Mouse (Mus musculus): ENCODE results near the gene Cd207.
"Not testable (repeated sequence)": the region's sequence is repeated elsewhere in the genome, so short reads cannot be mapped to it uniquely, and the experiment has no call there.

Gene Cd207

DNA sequence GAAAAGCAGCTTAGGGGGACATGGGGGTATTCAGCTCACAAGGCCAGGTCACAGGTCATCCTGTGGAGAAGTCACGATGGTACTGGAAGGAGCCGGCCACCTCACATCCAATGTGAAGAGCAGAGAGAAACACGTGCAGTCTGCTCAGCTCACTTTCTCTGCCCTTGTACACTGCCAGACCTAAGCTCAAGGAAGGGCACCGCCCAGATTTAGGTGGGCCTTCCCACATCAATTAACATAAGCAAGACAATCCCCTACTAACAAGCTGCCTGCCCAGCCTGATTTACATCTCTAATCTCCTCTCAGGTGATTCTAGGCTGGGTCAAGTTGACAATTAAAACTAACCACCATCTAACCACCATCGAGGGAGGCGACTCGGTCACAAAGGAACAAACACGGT lies 20.3 kb upstream of the Cd207 start:
- peak; percentile 74 for DNase-seq (ENCODE audit: low read depth, low spot score)

DNA sequence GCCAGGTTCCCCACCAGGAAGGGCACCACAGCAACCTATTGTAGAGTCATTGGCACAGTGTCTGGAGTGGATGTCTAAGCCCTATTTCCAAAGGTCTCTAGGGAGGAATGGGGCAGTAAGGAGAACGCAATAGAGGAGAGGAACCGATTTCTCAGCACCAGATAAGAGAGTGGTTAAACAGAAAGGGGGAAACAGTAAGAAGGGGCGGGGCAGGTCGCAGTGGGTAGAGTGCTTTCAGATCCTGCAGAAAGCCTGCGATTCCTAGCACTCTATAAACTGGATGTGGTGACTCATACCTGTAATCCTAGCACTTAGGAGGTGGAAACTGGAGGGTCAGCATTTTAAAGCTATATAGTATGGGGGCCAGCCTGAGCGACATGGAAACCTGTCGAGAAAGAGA lies 19.0 kb upstream of the Cd207 start:
- DNase-seq (ENCODE audit: low read depth, low spot score) = no peak

DNA sequence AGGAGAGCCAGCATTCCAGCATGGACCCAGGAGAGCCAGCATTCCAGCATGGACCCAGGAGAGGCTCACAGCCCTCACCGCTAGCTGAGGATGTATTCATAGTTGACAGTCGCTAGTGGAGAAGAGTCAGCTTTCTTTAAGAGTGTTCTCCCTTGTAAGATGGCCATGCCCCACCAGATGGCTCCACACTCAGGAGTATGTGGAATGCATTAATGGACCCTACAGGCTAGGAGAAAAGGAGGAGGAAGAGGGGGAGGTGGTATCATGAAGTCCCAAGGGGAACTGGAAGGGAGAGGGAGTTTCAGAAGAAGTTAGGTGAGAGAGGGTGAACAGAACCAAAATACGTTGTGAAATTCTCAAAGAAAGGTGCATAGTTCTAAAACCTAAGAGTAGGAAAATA lies 18.1 kb upstream of the Cd207 start:
- no peak for DNase-seq (ENCODE audit: low read depth, low spot score)

DNA sequence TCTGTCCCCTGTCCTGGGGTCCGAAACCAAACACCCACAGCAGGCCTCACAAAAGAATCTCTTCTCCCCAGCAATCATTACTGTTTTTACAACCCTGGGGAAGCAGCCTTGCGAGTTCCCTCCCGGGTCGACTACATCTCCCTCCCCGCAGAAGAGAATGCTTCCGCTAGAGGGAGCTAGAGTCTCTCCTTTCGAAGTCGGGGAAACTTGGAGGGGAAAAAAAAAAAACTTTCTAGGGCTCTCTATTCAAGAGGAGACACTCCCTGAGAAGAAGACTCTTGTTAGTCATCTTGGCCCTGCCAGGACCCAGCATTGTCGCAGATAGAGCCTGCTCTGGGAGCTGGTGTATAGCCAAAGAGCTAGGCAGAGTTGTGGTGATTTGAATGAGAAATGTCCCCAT lies 16.2 kb upstream of the Cd207 start:
- no peak for DNase-seq (ENCODE audit: low read depth, low spot score)

DNA sequence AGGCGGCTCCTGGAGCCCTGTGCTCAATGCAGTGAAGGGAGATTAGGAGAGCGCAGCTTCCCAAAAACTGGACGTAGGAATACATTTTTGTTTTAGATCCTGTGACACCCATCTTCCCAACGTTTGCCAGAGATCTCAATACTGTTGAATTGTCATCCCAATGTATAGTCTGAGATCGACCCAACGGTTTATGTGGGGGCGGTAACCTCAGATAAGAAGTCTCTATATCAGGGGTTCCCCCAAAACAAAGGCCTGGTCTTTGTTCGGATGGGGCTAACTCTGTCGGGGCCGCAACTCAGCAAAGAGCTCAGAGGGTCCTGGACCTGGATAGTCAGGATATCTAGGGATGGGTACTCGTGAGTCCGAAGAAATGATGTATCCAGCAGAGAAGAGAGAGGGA lies 15.3 kb upstream of the Cd207 start:
- no peak for DNase-seq (ENCODE audit: low read depth, low spot score)

DNA sequence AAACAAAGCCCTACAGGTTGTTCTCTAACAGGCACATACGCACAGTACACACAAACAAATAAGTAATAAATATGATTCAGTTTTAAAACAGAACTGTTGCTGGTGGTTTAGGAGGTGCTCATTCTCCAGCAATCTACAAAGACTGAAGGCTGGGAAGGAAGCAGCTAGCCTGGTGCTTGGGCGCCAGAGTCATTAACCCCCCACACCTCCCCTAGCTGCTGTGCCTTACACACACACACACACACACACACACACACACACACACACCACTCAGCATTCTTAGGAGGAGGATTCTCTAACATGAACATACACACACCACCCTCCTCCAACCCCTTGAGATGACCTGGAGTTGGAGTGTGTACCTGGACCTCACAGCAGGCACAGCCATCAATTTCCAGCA lies 13.3 kb upstream of the Cd207 start:
- no peak for DNase-seq (ENCODE audit: low read depth, low spot score)

DNA sequence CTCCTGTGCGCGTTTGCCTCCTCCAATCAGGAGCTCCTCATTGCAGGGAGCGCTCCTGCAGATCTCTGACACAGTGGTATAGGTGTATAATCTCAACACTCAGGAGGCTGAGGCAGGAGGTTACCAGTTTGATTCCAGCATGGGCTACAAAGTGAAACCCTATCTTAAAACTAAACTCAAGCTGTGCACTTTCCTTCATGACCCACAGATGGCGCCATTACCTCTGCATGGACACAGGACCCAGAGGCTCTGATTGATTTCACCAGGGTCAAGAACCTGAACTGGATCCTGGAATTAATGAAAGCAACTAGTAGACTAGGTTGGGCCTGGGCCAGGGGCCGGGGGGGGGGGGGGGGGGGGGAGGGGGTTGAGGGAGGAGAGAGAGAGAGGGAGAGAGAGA lies 12.6 kb upstream of the Cd207 start:
- DNase-seq (ENCODE audit: low read depth, low spot score) = no peak

DNA sequence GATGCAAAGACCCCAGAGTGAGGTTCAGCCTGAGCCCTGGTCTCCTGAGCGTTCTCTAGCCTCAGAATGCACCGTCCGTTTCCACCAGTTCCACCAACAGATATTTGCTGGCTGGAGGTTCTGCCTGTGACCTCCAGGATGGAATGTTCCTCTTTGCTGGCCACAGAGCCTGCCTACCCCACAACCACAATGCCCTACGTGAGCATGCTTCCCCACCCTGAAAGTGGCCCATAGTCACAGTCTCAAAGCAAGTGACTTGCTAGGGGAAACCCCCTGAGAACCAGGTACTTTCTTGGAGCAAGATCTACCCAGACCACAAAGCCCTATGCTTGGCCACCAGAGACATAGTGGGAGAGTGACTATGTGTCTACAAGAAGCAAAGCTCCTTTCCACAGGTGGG lies 11.7 kb upstream of the Cd207 start:
- DNase-seq (ENCODE audit: low read depth, low spot score) = no peak

DNA sequence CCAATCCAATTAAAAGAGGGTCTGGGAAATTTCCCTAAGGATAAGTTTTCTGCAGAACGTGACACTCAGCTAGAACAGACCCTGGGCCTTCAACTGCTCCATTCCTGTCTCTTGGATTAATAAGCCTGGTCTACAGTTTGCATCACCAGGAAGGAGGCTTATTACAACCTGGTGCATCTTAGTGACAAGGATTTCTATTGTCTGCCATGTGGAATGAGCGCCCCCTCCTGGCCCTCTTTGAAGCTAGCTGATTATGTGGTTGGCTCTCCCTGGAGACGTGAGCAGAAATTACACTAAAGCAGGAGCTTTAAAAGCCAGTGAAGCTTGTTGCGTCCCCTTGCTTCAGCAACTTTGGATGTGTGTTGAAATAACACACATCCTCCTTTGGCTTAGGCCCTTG lies 4.3 kb downstream of the Cd207 start:
- DNase-seq (ENCODE audit: low read depth, low spot score) = peak; percentile 39

DNA sequence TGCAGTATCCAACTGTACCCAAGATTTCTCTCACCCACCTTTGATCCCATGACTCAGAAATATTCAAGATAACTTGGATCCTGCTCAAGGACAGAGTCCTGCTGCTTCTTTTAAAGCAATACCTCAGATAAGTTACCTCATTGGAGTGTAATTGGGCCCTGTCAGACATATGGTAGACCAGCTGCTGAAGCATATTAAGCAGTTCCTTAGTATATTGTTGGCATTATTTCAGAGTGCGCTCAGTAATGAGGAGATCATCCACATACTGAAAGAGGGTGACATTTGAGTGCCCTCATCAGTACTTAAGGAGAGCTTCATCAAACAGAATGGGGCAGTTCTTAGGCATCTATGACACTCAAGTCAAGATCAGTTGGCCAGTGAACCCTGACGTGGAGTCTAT lies 12.6 kb downstream of the Cd207 start:
- DNase-seq (ENCODE audit: low read depth, low spot score) = no peak

DNA sequence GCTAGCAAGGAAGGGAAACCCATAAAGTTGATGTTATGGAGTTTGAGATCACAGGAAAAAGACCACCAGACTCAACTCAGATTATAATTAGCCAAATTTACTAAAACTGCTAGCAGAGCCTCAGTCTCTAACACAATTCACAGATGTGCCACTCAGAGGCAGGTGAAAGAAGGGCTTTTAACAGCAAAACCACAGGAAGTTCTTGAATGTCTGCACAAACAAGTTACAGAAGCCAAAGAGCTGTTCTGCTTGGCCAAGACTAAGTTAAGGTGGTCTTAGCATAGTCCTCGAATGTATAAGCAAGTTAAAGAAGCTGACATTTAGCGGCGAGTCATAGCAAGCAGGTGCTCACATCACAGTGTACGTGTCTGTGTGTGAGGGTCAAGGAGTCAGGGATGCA lies 16.8 kb downstream of the Cd207 start:
- DNase-seq (ENCODE audit: low read depth, low spot score) = no peak

DNA sequence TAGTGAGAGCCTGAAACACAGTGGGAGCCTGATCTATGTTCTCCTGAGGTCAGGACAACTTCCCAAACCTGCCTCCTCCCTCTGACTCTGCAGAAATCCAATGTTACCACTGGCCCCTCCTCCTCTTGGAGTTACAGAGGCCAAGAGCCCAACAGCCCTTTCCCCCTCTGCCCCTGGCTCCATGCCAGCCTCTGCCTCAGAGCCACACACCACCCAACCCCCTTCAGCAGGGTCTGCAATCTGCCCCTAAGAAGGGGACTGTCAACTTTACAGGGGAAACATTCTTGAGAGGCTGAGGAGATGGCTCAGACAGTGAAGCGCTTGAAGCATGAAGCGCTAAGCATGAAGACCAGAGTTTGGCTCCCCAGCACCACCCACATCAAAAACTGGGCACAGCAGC lies 21.6 kb downstream of the Cd207 start, which contains the start of gene Clec4f:
TSS of gene Clec4f (minus strand) at position 101 of the 400 bp plus-strand sequence.
- no peak for DNase-seq (ENCODE audit: low read depth, low spot score)

DNA sequence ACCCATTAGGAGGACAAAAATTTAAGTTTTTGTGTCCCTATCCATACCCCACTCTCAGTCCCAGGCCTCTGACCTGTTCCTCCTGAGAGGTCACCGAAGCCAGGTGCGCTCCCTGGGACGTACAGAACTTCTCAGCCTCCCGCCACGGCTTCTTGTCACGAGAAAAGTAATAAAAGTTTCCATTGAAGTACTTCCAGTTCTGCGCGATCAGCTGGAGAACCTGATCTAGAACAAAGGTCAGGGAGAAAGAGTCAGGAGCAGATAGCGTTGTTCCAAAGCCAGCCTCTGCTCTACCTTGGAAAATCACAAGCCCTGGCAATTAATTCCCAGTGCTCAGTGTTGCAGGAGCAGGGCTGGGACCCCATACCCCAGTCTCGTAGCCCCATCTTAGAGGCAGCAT lies 30.9 kb downstream of the Cd207 start:
- no peak for DNase-seq (ENCODE audit: low read depth, low spot score)

DNA sequence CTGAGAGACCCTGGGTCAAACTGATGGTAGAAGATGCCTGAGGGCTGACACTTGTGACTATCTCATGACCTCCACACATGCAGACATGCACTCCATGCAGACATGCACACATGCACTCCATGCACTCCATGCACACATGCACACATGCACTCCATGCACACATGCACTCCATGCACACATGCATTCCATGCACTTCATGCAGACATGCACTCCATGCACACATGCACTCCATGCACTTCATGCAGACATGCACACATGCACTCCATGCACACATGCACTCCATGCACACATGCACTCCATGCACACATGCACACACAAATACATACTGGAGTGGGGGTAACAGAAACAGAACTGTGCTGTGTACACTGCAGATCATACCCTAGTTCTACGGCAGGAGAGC lies 42.3 kb downstream of the Cd207 start:
- no peak for DNase-seq (ENCODE audit: low read depth, low spot score)

DNA sequence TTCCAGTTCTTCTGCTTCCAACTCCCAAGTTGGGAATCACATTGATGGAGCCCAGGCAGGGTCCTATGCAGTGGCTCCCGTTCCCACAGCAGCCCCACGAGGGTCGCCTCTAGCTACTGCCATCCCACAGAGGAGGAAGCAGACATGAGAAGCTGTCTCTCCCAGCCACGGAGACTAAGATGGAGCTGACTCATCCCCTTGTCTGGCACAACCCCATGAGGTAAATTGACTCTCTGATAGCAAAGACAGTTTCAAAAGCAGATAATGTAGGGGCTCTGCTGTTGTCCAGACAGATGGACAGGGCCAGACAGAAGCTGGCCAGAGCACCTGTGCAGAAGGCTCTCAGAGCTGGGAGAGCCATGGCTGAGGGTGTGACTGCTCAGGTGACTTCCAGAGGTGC lies 43.0 kb downstream of the Cd207 start:
- DNase-seq (ENCODE audit: low read depth, low spot score) = not testable (repeated sequence)

DNA sequence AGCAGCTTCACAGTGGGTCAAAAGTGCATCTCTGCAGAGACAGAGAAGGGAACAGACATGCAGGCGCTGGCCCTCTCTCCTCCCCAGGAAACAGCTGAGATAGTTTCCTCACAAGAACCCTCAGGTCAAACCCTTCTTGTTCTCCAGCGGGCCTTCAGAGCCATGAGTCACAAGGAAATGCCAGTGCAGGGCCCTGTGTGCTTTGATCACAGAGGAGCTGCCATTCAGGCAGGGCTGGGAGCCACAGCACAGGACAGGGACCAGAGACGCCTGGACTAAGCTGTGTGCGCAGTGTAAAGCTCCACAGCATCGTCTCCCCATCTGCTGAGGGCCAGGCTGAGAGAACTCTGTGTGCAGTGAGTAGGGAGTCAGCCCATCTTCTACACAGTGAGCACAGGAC lies 43.6 kb downstream of the Cd207 start:
- not testable (repeated sequence) for DNase-seq (ENCODE audit: low read depth, low spot score)

DNA sequence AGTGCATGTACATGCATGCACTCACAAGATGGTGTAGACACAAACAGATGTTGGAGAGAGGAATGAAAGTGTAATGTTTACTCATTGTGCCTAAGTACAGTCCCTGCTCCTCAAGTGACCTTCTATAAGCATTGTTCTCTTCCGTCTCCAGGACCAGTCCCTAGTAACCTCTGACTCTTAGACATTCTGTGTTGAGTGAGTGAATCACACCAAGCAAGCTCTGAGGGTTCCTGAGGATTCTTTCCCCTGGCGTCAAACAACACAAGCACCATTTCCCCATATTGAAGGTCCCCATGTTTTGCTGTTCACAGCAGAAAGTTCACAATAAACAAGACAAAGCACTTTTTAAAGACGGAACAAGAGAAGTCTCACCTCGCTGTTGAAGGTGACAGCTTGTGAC lies 45.8 kb downstream of the Cd207 start:
- DNase-seq (ENCODE audit: low read depth, low spot score) = no peak

DNA sequence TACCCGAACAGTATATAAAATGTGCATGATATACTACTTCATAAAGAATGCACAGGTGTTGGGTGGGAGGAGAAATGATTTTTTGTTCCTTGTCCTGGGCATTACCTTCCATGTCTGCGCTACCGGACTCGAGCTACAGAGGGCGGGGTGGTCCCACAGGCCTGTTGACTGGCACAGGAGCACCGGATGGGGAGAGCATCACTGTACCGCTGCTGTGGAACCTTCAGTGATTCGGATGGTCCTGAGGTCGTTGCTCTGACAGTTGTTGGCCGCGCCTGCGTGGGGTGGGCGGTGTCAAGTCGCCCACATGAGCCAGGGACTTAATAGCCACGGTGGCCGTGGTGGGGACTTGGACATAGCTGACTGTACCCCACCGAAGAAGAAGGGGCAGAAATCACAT lies 50.9 kb downstream of the Cd207 start:
- DNase-seq (ENCODE audit: low read depth, low spot score) = no peak

Measured in retina, adult 2 months (tissue).